Mouse (Mus musculus) neural tube, embryonic 14.5 days (tissue): Measurements from ENCODE around the gene Pitpnm1. TPM values are rescaled to one million over a fixed set of nuclear protein-coding genes. Genes with fewer than 3 reads are reported as not detected.

Experiments used
- ATAC-seq: fragments of 200-750 bp; cut with Nextera tagmentation; 2 replicates; pipeline ENCODE4 v1.8.0; 2017; ENCODE audit warnings: low read depth, mild to moderate bottlenecking, moderate TSS enrichment, moderate library complexity
- H3K27ac ChIP-seq: fragments of 300-500 bp; sonication (generic); 2 replicates; pipeline ENCODE4 v1.5.1; 2014; ENCODE audit warnings: low read depth, mild to moderate bottlenecking, control low read depth, low read length, moderate library complexity, mixed read lengths
- H3K27me3 ChIP-seq: fragments of 300-500 bp; sonication (generic); 2 replicates; pipeline ENCODE4 v1.6.1; 2014; ENCODE audit warnings: low read length; ENCODE audit not compliant: control insufficient read depth, insufficient read depth
- H3K36me3 ChIP-seq: fragments of 300-500 bp; sonication (generic); 2 replicates; pipeline ENCODE4 v1.6.1; 2014; ENCODE audit warnings: low read length, mixed read lengths; ENCODE audit not compliant: control insufficient read depth, insufficient read depth
- H3K4me1 ChIP-seq: fragments of 300-500 bp; sonication (generic); 2 replicates; pipeline ENCODE4 v1.6.1; 2014; ENCODE audit warnings: low read length; ENCODE audit not compliant: control insufficient read depth, insufficient read depth
- H3K4me2 ChIP-seq: fragments of 300-500 bp; sonication (generic); 2 replicates; pipeline ENCODE4 v1.6.1; 2014; ENCODE audit warnings: mild to moderate bottlenecking, low read depth, low read length, control low read depth
- H3K4me3 ChIP-seq: fragments of 300-500 bp; sonication (generic); 2 replicates; pipeline ENCODE4 v1.5.1; 2014; ENCODE audit warnings: low read depth, low read length, control low read depth, mixed read lengths
- H3K9ac ChIP-seq: fragments of 300-500 bp; sonication (generic); replicated peaks from 2 replicates; pipeline ENCODE4 v1.6.1; 2014; ENCODE audit warnings: low read depth, mild to moderate bottlenecking, control low read depth, low read length, mixed read lengths
- H3K9me3 ChIP-seq: fragments of 300-500 bp; sonication (generic); 2 replicates; pipeline ENCODE4 v1.6.1; 2016; ENCODE audit warnings: low read length; ENCODE audit not compliant: control insufficient read depth
- WGBS: fragments of 180-500 bp; shearing (Covaris S2); extraction: QIAGEN DNeasy Blood & Tissue Kit; methylation state at CpG from one replicate; pipeline ENCODE4 v1.1.7; 2014; 5-methylcytosine and 5-hydroxymethylcytosine counted together
- polyA plus RNA-seq: library from polyadenylated mRNA; unstranded; fragments of >200 nt; fragmentation: Nextera tagmentation; extraction: Ambion mirVana; gene quantifications from 2 replicates; pipeline ENCODE4 v1.2.1, GENCODE M21; 2014

Gene Pitpnm1
- polyA plus RNA-seq, 1 experiment from 2014 or later, result 76.5 TPM

DNA sequence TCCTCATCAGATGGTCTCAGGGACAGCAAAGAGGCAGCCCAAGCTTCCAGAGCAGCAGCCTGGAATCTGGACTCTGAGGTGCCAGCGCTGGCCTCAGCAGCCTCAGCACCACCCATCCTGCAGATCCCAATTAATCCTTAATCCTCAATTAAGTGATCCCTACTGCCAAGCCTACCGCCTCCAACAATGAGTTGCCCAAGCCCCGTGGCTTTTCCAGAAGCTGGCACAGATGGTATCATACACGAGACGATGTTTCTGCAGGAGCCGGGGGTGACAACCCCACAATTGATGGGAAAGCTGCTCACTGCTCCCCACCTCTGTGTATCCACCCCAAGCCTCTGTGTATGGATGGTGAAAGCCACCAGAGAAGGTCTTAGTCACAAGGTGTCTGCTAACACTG lies 10.7 kb upstream of the Pitpnm1 start:
- WGBS, result 80% methylated on average over 6 of the region's 6 CpGs
- H3K4me1 ChIP-seq, result no peaks in the 10 kb centered on the region
- no peaks in the 10 kb centered on the region for H3K27me3 ChIP-seq
- H3K36me3 ChIP-seq, result no peaks in the 10 kb centered on the region
- H3K4me3 ChIP-seq, result no peak overlapping the region
- H3K27ac ChIP-seq, result no peak overlapping the region
- no peaks in the 10 kb centered on the region for H3K9me3 ChIP-seq
- no peak overlapping the region for H3K9ac ChIP-seq
- ATAC-seq, result no peak
- no peak overlapping the region for H3K4me2 ChIP-seq

DNA sequence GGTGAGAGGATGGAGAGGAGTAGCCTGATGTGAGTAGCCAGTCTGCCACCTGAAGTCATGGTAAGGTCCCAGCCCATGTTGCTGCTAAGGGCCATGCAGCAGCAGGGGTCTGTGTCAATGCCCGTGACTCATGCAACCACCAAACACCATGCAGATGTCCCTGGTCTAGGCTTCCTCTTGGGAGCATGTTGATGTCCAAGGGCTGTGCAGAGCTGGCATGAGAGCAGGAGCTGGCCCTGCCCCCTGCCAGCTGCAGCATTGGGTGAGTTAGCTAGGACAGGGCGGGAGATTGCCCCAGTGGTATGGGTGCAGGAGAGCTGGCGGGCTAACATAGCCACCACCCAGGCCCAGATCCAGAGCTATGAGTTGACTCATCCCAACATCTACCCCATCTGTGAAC lies 9.4 kb upstream of the Pitpnm1 start:
- H3K9me3 ChIP-seq, result no peaks in the 10 kb centered on the region
- H3K4me2 ChIP-seq, result no peak overlapping the region
- H3K27ac ChIP-seq, result no peak overlapping the region
- H3K27me3 ChIP-seq, result no peaks in the 10 kb centered on the region
- WGBS, result 86% methylated on average over 3 of the region's 3 CpGs
- H3K4me3 ChIP-seq, result no peak overlapping the region
- no peaks in the 10 kb centered on the region for H3K4me1 ChIP-seq
- ATAC-seq, result no peak
- no peak overlapping the region for H3K9ac ChIP-seq
- no peaks in the 10 kb centered on the region for H3K36me3 ChIP-seq

GRCm38 (mm10) chr19:4091383-4091782 lies 8.4 kb upstream of the Pitpnm1 start:
- Histone ChIP-seq H3K9ac (no peak overlapping the region), H3K36me3 (no peaks in the 10 kb centered on the region), H3K9me3 (no peaks in the 10 kb centered on the region), H3K4me1 (peaks cover 4% of the 10 kb centered on the region; the same call in 1 of the 2 replicates), H3K27ac (no peak overlapping the region), H3K4me3 (no peak overlapping the region), H3K4me2 (no peak overlapping the region), H3K27me3 (no peaks in the 10 kb centered on the region)
- ATAC-seq, result no peak
- WGBS, result 59% methylated on average over 2 of the region's 2 CpGs

DNA sequence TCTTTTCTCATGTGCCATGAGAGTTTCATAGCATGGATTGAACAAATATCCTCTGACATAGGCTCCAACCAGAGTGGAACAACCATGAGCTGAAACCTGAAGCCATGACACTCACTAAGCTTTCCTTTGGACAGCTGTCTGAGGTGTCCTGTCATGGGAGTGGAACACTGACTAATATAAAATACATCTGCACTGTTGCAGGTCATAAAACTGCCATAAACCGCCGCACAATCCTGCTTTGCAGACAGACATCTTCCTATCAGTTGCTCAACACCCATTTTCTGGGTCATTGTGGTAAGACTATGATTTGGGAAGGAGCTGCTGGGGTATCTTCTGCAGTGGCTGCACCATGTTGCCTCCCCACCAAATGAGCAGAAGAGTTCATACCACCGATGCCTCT lies 7.0 kb upstream of the Pitpnm1 start:
- no peak overlapping the region for H3K27ac ChIP-seq
- WGBS, result 86% methylated on average over 3 of the region's 3 CpGs
- no peaks in the 10 kb centered on the region for H3K9me3 ChIP-seq
- no peak overlapping the region for H3K4me2 ChIP-seq
- no peaks in the 10 kb centered on the region for H3K27me3 ChIP-seq
- H3K4me3 ChIP-seq, result no peak overlapping the region
- no peak overlapping the region for H3K9ac ChIP-seq
- no peaks in the 10 kb centered on the region for H3K36me3 ChIP-seq
- peaks cover 10% of the 10 kb centered on the region; the same call in 1 of the 2 replicates for H3K4me1 ChIP-seq
- ATAC-seq, result no peak

DNA sequence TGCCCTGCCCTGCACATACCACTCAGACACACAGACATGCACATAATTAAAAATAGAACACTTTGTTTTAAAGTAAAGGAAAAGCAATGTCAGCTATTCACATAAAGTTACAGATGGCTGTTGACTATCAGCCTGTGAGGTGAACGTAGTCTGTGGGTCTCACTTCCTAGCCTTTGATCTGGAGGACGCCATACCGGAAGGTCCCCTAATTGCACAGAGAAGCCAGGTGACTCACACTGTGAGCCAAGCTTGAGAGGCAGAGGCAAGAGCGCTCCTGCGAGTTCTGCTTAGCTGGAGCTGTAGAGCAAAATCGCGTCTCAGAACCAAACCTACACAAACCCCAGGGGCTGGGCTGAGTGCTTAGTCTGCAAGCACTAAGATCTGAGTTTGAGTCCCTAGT lies 6.0 kb upstream of the Pitpnm1 start:
- H3K9me3 ChIP-seq, result no peaks in the 10 kb centered on the region
- 77% methylated on average over 7 of the region's 7 CpGs for WGBS
- no peak for ATAC-seq
- peaks cover 14% of the 10 kb centered on the region; the same call in 1 of the 2 replicates for H3K4me1 ChIP-seq
- no peak overlapping the region for H3K4me2 ChIP-seq
- no peak overlapping the region for H3K4me3 ChIP-seq
- H3K27me3 ChIP-seq, result no peaks in the 10 kb centered on the region
- no peaks in the 10 kb centered on the region for H3K36me3 ChIP-seq
- H3K27ac ChIP-seq, result no peak overlapping the region
- H3K9ac ChIP-seq, result no peak overlapping the region

GRCm38 (mm10) chr19:4094348-4094747 lies 5.5 kb upstream of the Pitpnm1 start:
- H3K4me3 ChIP-seq, result no peak overlapping the region
- H3K9me3 ChIP-seq, result no peaks in the 10 kb centered on the region
- no peaks in the 10 kb centered on the region for H3K27me3 ChIP-seq
- H3K4me2 ChIP-seq, result no peak overlapping the region
- ATAC-seq, result no peak
- H3K9ac ChIP-seq, result no peak overlapping the region
- no peaks in the 10 kb centered on the region for H3K36me3 ChIP-seq
- no peak overlapping the region for H3K27ac ChIP-seq
- 80% methylated on average over 3 of the region's 3 CpGs for WGBS
- peaks cover 20% of the 10 kb centered on the region; the same call in 1 of the 2 replicates for H3K4me1 ChIP-seq

DNA sequence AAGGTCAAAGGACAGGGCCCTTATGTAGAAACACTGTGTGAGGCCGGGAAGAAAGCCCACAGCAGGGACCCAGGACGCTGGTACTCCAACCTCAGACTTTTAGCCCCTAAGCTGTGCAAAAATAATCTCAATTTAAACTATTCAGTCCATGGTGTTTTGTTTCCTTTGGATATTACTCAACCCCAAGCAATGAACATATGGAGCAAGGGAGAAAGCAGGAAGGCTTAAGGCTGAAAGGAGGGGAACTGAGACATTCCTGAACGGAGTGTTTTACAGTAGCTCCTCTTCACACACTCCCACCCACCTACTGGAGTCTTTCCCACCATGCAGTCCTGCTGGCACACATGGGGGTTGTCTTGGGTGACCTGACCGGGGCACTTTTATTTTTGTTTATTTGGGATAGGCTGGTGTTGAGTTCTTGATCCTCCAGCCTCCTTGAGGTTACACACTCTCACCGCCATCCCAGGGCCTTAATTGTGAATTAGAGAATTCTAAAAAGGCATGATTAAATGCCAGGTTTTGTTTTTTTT lies 5.0 kb upstream of the Pitpnm1 start:
- Histone ChIP-seq H3K9me3 (no peaks in the 10 kb centered on the region), H3K4me2 (no peak overlapping the region), H3K27me3 (no peaks in the 10 kb centered on the region), H3K27ac (no peak overlapping the region), H3K36me3 (no peaks in the 10 kb centered on the region), H3K9ac (no peak overlapping the region), H3K4me1 (peaks cover 20% of the 10 kb centered on the region; the same call in 1 of the 2 replicates), H3K4me3 (no peak overlapping the region)
- WGBS, result 86% methylated on average over 5 of the region's 5 CpGs
- no peak for ATAC-seq

DNA sequence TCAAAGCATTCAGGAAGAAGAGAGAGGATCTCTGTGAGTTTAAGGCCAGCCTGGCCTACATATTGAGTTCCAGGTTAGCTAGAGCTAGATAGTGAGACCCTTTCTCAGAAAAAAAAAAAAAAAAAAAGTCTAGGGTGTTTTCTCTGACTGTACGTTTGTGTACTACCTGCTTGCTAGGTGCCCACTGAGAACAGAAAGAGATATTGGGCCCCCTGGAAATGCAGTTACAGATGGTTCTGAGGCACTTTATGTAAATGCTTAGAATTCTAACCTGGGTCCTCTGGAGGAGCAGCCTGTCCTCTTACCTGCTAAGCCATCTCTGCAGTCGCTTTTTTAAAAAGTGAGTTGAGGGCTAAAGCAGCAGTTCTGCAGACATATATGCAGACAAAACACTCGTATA lies 4.0 kb upstream of the Pitpnm1 start:
- Histone ChIP-seq H3K9ac (no peak overlapping the region), H3K27me3 (no peaks in the 10 kb centered on the region), H3K4me2 (peak overlapping the region; percentile 83), H3K4me1 (peaks cover 25% of the 10 kb centered on the region), H3K27ac (peak overlapping the region; percentile 85), H3K36me3 (no peaks in the 10 kb centered on the region), H3K9me3 (no peaks in the 10 kb centered on the region), H3K4me3 (no peak overlapping the region; the same call in 1 of the 2 replicates)
- 65% methylated on average over 3 of the region's 3 CpGs for WGBS
- no peak for ATAC-seq

DNA sequence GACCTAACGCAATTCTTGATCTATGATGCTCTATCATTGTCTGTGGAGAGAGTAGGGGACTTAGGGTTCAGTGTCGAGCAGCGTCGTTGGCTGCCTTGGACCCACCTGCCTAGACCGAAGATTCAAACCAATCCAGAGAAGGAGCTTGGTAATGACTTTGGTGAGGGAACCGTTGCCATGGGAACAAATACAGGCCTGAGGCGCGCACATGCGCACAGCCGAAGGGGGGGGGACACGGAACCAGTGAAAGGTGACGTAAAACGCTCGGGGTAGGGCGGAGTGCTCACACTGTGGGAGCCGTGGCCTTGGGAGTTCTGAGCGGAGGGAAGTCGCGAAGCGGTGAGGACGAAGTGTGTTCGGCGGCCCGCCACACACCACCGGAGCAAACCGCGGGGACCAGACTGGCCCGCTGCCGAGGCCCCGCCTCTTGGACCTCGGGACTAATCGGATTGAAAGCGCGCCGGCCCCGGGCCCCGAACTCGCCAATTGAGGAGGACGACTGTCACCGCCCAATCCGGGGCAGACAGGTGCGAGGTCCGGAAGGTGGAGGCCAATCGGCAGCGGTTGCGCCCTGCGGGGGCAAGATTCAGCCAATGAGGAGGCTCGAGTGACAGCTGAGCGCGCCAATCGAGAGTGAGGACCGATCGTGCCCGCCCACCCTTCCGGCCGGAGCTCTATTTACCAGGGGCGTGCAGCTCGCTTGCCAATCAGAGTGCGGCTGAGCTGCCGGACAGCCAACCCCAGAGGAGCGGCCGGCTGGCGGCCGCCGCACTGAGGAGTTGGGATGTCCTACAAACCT lies 3.0 kb upstream of the Pitpnm1 start, which contains the start of gene Cdk2ap2:
Gene Cdk2ap2, plus strand, starts transcription at position 541 of the 799 bp plus-strand sequence.
- H3K27ac ChIP-seq, result peak within 1 kb of the TSS; percentile 85
- ATAC-seq, result peak; percentile 94
- peak within 1 kb of the TSS; percentile 83 for H3K4me2 ChIP-seq
- H3K4me3 ChIP-seq, result peak within 1 kb of the TSS; percentile 58
- H3K9ac ChIP-seq, result peak within 1 kb of the TSS; percentile 57
- no peaks in the 10 kb centered on the region for H3K9me3 ChIP-seq
- H3K27me3 ChIP-seq, result no peaks in the 10 kb centered on the region
- H3K4me1 ChIP-seq, result peaks cover 34% of the 10 kb centered on the region
- WGBS, result under 1% methylated on average over 65 of the region's 65 CpGs
- no peaks in the 10 kb centered on the region for H3K36me3 ChIP-seq
